Mouse (Mus musculus): Measurements from ENCODE around the gene Sectm1a. TPM values are rescaled to one million over a fixed set of nuclear protein-coding genes. Genes with fewer than 3 reads are reported as not detected.
"Not testable (repeated sequence)": the region's sequence is repeated elsewhere in the genome, so short reads cannot be mapped to it uniquely, and the experiment has no call there.

The Sectm1a gene
- polyA plus RNA-seq, 1 experiment from 2014 or later = not detected

GRCm38 (mm10) chr11:121089756-121090546 lies 8.9 kb upstream of the Sectm1a start:
- WGBS = 75% methylated on average over 2 of the region's 2 CpGs

GRCm38 (mm10) chr11:121088997-121089396 lies 8.0 kb upstream of the Sectm1a start:
- H3K4me1 ChIP-seq (replicated peaks) = peaks cover 20% of the 10 kb centered on the region
- H3K36me3 ChIP-seq = no peaks in the 10 kb centered on the region
- no peak overlapping the region for H3K4me2 ChIP-seq
- H3K27me3 ChIP-seq (replicated peaks) = no peaks in the 10 kb centered on the region
- no peak overlapping the region for H3K27ac ChIP-seq (ENCODE audit: poor library complexity, severe bottlenecking)
- H3K9ac ChIP-seq = no peak overlapping the region
- no peak for ATAC-seq (ENCODE audit: insufficient number of reproducible peaks, low FRiP score)
- H3K9me3 ChIP-seq (replicated peaks) = no peaks in the 10 kb centered on the region
- no peak overlapping the region for H3K4me3 ChIP-seq
- 38% methylated on average over 6 of the region's 6 CpGs for WGBS

More at GRCm38 (mm10) chr11:121089756-121090546, 8.9 kb upstream of the Sectm1a start:
- ATAC-seq (ENCODE audit: insufficient number of reproducible peaks, low FRiP score) = peak; percentile 53; the same call in 1 of the 2 replicates
- no peaks in the 10 kb centered on the region for H3K27me3 ChIP-seq (replicated peaks)
- peaks cover 20% of the 10 kb centered on the region for H3K4me1 ChIP-seq (replicated peaks)
- no peaks in the 10 kb centered on the region for H3K9me3 ChIP-seq (replicated peaks)
- H3K4me3 ChIP-seq = no peak overlapping the region
- no peaks in the 10 kb centered on the region for H3K36me3 ChIP-seq
- H3K27ac ChIP-seq (ENCODE audit: poor library complexity, severe bottlenecking) = no peak overlapping the region
- no peak overlapping the region for H3K9ac ChIP-seq
- no peak overlapping the region for H3K4me2 ChIP-seq

DNA sequence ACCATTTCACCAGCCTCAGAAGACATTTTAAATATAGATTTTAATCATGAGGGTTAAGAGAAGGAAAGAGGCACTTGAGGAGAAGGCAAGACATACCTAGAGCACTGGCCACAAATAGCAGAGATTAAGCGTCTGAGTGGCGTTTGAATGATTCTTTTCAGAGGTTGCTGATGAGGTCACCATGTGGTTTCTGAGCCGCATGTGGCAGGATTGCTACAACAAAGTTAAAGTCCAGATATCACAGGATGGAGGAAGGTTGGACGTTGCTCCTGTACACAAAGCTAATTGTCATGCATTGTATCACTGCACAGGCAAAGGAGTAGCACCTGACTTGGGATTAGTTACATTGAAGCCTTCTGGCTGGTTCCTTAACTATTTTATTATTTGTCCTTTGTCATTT lies 5.3 kb upstream of the Sectm1a start:
- no peak overlapping the region for H3K27ac ChIP-seq (ENCODE audit: poor library complexity, severe bottlenecking)
- no peaks in the 10 kb centered on the region for H3K27me3 ChIP-seq (replicated peaks)
- no peaks in the 10 kb centered on the region for H3K36me3 ChIP-seq
- no peak overlapping the region for H3K4me3 ChIP-seq
- 25% methylated on average over 4 of the region's 4 CpGs for WGBS
- no peaks in the 10 kb centered on the region for H3K9me3 ChIP-seq (replicated peaks)
- H3K9ac ChIP-seq = no peak overlapping the region
- no peak overlapping the region for H3K4me2 ChIP-seq
- no peak for ATAC-seq (ENCODE audit: insufficient number of reproducible peaks, low FRiP score)
- H3K4me1 ChIP-seq (replicated peaks) = peaks cover 20% of the 10 kb centered on the region

- 67% methylated on average over 5 of the region's 5 CpGs for whole genome bisulfite sequencing
- H3K9me3 ChIP-seq (replicated peaks) = no peaks in the 10 kb centered on the region
- peaks cover 17% of the 10 kb centered on the region for H3K4me1 ChIP-seq (replicated peaks)
- no peak overlapping the region for H3K9ac ChIP-seq
- H3K27me3 ChIP-seq (replicated peaks) = peaks cover 3% of the 10 kb centered on the region; the same call in 1 of the 2 replicates
- no peak overlapping the region for H3K27ac ChIP-seq (ENCODE audit: poor library complexity, severe bottlenecking)
- no peaks in the 10 kb centered on the region for H3K36me3 ChIP-seq
- no peak for ATAC-seq (ENCODE audit: insufficient number of reproducible peaks, low FRiP score)
- no peak overlapping the region for H3K4me2 ChIP-seq
- H3K4me3 ChIP-seq = no peak overlapping the region
Measured at GRCm38 (mm10) chr11:121085181-121085580, 4.2 kb upstream of the Sectm1a start.

- H3K4me3 ChIP-seq = no peak overlapping the region
- H3K4me2 ChIP-seq = no peak overlapping the region
- no peak for ATAC-seq (ENCODE audit: insufficient number of reproducible peaks, low FRiP score)
- 0 out of 2 replicates have a peak, but pooled peaks cover 6% of the 10 kb centered on the region for H3K4me1 ChIP-seq (replicated peaks)
- WGBS = 75% methylated on average over 6 of the region's 6 CpGs
- no peaks in the 10 kb centered on the region for H3K9me3 ChIP-seq (replicated peaks)
- no peaks in the 10 kb centered on the region for H3K36me3 ChIP-seq
- no peak overlapping the region for H3K27ac ChIP-seq (ENCODE audit: poor library complexity, severe bottlenecking)
- H3K27me3 ChIP-seq (replicated peaks) = peaks cover 14% of the 10 kb centered on the region
- H3K9ac ChIP-seq = no peak overlapping the region
Measured at GRCm38 (mm10) chr11:121082857-121083500, 2.0 kb upstream of the Sectm1a start.

DNA sequence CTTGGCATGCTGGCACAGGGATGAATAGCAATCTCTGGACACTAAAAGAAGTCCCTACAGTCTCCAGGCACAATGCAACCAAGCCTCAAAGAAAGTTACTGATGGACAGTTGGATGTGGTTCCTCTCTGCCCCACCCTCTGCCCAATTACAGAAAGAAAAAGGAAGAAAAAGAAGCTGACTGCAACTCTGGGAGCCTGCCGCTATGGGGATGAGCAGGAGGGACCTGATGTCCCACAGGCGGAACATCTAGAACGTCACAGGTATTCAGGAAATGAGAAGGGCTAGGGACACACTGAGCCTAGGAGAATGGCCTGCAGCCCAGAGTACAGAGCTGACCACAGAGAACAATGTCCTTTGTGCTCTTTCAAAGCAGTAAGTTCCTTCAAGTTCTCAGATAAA lies 1.2 kb upstream of the Sectm1a start:
- Histone ChIP-seq H3K4me1 (replicated peaks) (0 out of 2 replicates have a peak, but pooled peaks cover 6% of the 10 kb centered on the region), H3K27ac (ENCODE audit: poor library complexity, severe bottlenecking) (no peak overlapping the region), H3K9me3 (replicated peaks) (no peaks in the 10 kb centered on the region), H3K36me3 (no peaks in the 10 kb centered on the region), H3K4me2 (no peak overlapping the region), H3K9ac (no peak overlapping the region), H3K27me3 (replicated peaks) (peaks cover 14% of the 10 kb centered on the region), H3K4me3 (no peak overlapping the region)
- WGBS = 77% methylated on average over 3 of the region's 3 CpGs
- ATAC-seq (ENCODE audit: insufficient number of reproducible peaks, low FRiP score) = no peak

DNA sequence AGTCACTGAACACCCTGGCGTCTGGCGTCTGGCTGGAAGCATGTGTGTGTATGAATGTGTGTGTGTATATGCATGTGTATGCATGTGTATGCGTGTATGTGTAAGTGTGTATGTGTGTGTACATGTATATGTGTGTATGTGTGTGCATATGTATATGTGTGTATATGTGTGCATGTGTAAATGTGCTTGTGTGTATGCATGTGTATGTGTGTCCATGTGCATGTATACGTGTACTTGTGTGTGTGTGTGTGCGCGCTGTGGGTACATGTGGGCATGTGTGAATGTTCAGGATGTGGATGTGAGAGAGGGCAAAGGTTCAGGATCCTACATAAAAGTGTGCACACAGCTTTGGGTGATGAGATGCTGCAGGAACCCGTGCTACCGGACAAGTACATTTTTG lies 690 bp downstream of the Sectm1a start:
- no peak overlapping the region for H3K27ac ChIP-seq (ENCODE audit: poor library complexity, severe bottlenecking)
- H3K9ac ChIP-seq = no peak overlapping the region
- H3K4me1 ChIP-seq (replicated peaks) = no peaks in the 10 kb centered on the region
- no peaks in the 10 kb centered on the region for H3K9me3 ChIP-seq (replicated peaks)
- no peak overlapping the region for H3K4me3 ChIP-seq
- no peak for ATAC-seq (ENCODE audit: insufficient number of reproducible peaks, low FRiP score)
- no peaks in the 10 kb centered on the region for H3K36me3 ChIP-seq
- no peak overlapping the region for H3K4me2 ChIP-seq
- peaks cover 14% of the 10 kb centered on the region for H3K27me3 ChIP-seq (replicated peaks)
- 90% methylated on average over 8 of the region's 8 CpGs for WGBS

- Histone ChIP-seq H3K4me1 (replicated peaks) (no peaks in the 10 kb centered on the region), H3K27ac (ENCODE audit: poor library complexity, severe bottlenecking) (no peak overlapping the region), H3K9ac (no peak overlapping the region), H3K27me3 (replicated peaks) (peaks cover 14% of the 10 kb centered on the region), H3K4me2 (no peak overlapping the region), H3K36me3 (no peaks in the 10 kb centered on the region), H3K9me3 (replicated peaks) (no peaks in the 10 kb centered on the region), H3K4me3 (no peak overlapping the region)
- no peak for ATAC-seq (ENCODE audit: insufficient number of reproducible peaks, low FRiP score)
- WGBS = 63% methylated on average over 5 of the region's 5 CpGs
Measured at GRCm38 (mm10) chr11:121075655-121076054, 5.4 kb downstream of the Sectm1a start.

GRCm38 (mm10) chr11:121069662-121070061 lies 11.4 kb downstream of the Sectm1a start:
- not testable (repeated sequence) for H3K4me3 ChIP-seq; H3K4me1 ChIP-seq (replicated peaks); H3K36me3 ChIP-seq; H3K9me3 ChIP-seq (replicated peaks); H3K27me3 ChIP-seq (replicated peaks); ATAC-seq (ENCODE audit: insufficient number of reproducible peaks, low FRiP score); H3K9ac ChIP-seq; H3K27ac ChIP-seq (ENCODE audit: poor library complexity, severe bottlenecking); H3K4me2 ChIP-seq
- 91% methylated on average over 12 of the region's 16 CpGs for WGBS

- H3K4me3 ChIP-seq = no peak overlapping the region
- no peak overlapping the region for H3K9ac ChIP-seq
- peaks cover 15% of the 10 kb centered on the region; the same call in 1 of the 2 replicates for H3K27me3 ChIP-seq (replicated peaks)
- H3K9me3 ChIP-seq (replicated peaks) = no peaks in the 10 kb centered on the region; the same call in 1 of the 2 replicates
- no peak for ATAC-seq (ENCODE audit: insufficient number of reproducible peaks, low FRiP score)
- no peaks in the 10 kb centered on the region for H3K4me1 ChIP-seq (replicated peaks)
- no peaks in the 10 kb centered on the region for H3K36me3 ChIP-seq
- 94% methylated on average over 2 of the region's 2 CpGs for WGBS
- no peak overlapping the region for H3K27ac ChIP-seq (ENCODE audit: poor library complexity, severe bottlenecking)
- no peak overlapping the region for H3K4me2 ChIP-seq
Measured at GRCm38 (mm10) chr11:121067895-121068294, 13.1 kb downstream of the Sectm1a start.

DNA sequence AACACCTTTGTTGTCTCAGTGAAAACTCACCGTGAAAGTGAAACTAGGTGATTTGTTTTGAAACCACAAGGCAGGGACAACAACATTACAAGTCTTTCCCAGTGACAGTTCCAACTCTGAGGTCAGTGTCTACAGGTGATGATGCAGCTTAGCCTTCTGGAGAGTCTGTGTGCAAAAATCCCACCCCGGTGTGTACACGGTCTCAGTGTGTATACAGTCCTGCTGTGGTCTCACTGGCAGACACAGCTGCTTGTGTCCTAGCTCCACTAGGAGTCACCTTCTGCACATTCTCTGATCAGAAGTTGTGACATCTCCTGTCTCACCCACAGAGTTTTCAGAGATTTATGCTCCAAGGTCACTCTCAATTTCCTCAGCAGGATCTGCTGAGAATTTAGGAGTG lies 16.8 kb downstream of the Sectm1a start:
- 76% methylated on average over 3 of the region's 3 CpGs for WGBS

More for the DNA sequence above, 16.8 kb downstream of the Sectm1a start:
- no peaks in the 10 kb centered on the region for H3K9me3 ChIP-seq (replicated peaks)
- H3K36me3 ChIP-seq = no peaks in the 10 kb centered on the region
- no peak overlapping the region for H3K4me2 ChIP-seq
- no peak overlapping the region for H3K27ac ChIP-seq (ENCODE audit: poor library complexity, severe bottlenecking)
- no peak overlapping the region for H3K4me3 ChIP-seq
- no peak for ATAC-seq (ENCODE audit: insufficient number of reproducible peaks, low FRiP score)
- H3K27me3 ChIP-seq (replicated peaks) = peaks cover 20% of the 10 kb centered on the region; the same call in 1 of the 2 replicates
- H3K9ac ChIP-seq = no peak overlapping the region
- no peaks in the 10 kb centered on the region for H3K4me1 ChIP-seq (replicated peaks)
